Mouse (Mus musculus) MEL (cell line): ENCODE data around the gene Slc39a11. TPM values are rescaled to one million over a fixed set of nuclear protein-coding genes. Genes with fewer than 3 reads are reported as not detected.

Experiments
- DNase-seq: peaks from one replicate; pipeline ENCODE4 v3.0.0; 2011; ENCODE audit warnings: low read depth, low spot score
- H3K27ac ChIP-seq: 2 replicates; pipeline ENCODE4 v1.5.1; 2012; ENCODE audit warnings: low read depth, mild to moderate bottlenecking, control low read depth, low read length, moderate library complexity; ENCODE audit not compliant: control insufficient read depth
- H3K27me3 ChIP-seq, 2 experiments: fragments of 150-350 bp in 1 of 2; sonication (generic) in 1 of 2; 2 replicates each; pipeline ENCODE4 v1.6.1; 2012; ENCODE audit warnings: low read length in 2 of 2, mild to moderate bottlenecking in 2 of 2, improper control_type of control experiment in 1 of 2, moderate library complexity in 1 of 2; ENCODE audit not compliant: insufficient read depth in 2 of 2, control insufficient read depth in 1 of 2
- H3K36me3 ChIP-seq, 2 experiments: 2 replicates each; pipeline ENCODE4 v1.6.1; 2012 to 2014; ENCODE audit warnings: low read length in 2 of 2, improper control_type of control experiment in 1 of 2, inconsistent platforms in 1 of 2, mild to moderate bottlenecking in 1 of 2; ENCODE audit not compliant: insufficient read depth in 2 of 2, control insufficient read depth in 1 of 2
- H3K4me1 ChIP-seq, 2 experiments: fragments of 150-350 bp in 1 of 2; sonication (generic) in 1 of 2; 2 replicates each; pipeline ENCODE4 v1.6.1; 2012; ENCODE audit warnings: low read length in 2 of 2, improper control_type of control experiment in 1 of 2, mild to moderate bottlenecking in 1 of 2; ENCODE audit not compliant: insufficient read depth in 2 of 2, control insufficient read depth in 1 of 2
- H3K4me3 ChIP-seq, 2 experiments: fragments of 150-350 bp in 1 of 2; sonication (generic) in 1 of 2; 2 replicates each; pipeline ENCODE4 v1.5.1; 2012; ENCODE audit warnings: low read depth in 2 of 2, low read length in 2 of 2, mild to moderate bottlenecking in 2 of 2, moderate library complexity in 2 of 2, control low read depth in 1 of 2, improper control_type of control experiment in 1 of 2; ENCODE audit not compliant: control insufficient read depth in 1 of 2, insufficient read depth in 1 of 2
- H3K79me2 ChIP-seq: 2 replicates; pipeline ENCODE4 v1.6.1; 2012; ENCODE audit warnings: mild to moderate bottlenecking, low read length, moderate library complexity; ENCODE audit not compliant: control insufficient read depth, poor library complexity, insufficient read depth
- H3K9ac ChIP-seq: 2 replicates; pipeline ENCODE4 v1.6.1; 2012; ENCODE audit warnings: low read depth, mild to moderate bottlenecking, control low read depth, low read length, moderate library complexity; ENCODE audit not compliant: control insufficient read depth, poor library complexity, severe bottlenecking
- H3K9me3 ChIP-seq: fragments of 150-350 bp; sonication (generic); replicated peaks from 2 replicates; pipeline ENCODE4 v1.6.1; 2012; ENCODE audit warnings: mild to moderate bottlenecking, low read length, improper control_type of control experiment, moderate library complexity; ENCODE audit not compliant: insufficient read depth
- BHLHE40 ChIP-seq: IDR thresholded peaks from 2 replicates; pipeline ENCODE4 v1.6.1; 2012; ENCODE audit warnings: low read depth, mild to moderate bottlenecking, inconsistent platforms, low read length, improper control_type of control experiment, borderline replicate concordance
- CTCF ChIP-seq, 3 experiments: IDR thresholded peaks in 2 of 3; conservative IDR thresholded peaks in 1 of 3; 2 replicates each; pipeline ENCODE4 v1.5.1; 2011 to 2012; ENCODE audit warnings: low read length in 3 of 3, low read depth in 2 of 3, mild to moderate bottlenecking in 2 of 3, improper control_type of control experiment in 1 of 3, inconsistent platforms in 1 of 3, mixed read lengths in 1 of 3, moderate library complexity in 1 of 3; ENCODE audit not compliant: control insufficient read depth in 1 of 3, insufficient read depth in 1 of 3, poor library complexity in 1 of 3, severe bottlenecking in 1 of 3
- ELF1 ChIP-seq: IDR thresholded peaks from 2 replicates; pipeline ENCODE4 v1.6.1; 2014; ENCODE audit warnings: low read depth, mild to moderate bottlenecking, inconsistent platforms, low read length, improper control_type of control experiment, moderate library complexity
- EP300 ChIP-seq, 2 experiments: IDR thresholded peaks; 2 replicates each; pipeline ENCODE4 v1.6.1; 2011; ENCODE audit warnings: improper control_type of control experiment in 2 of 2, low read length in 2 of 2, low read depth in 1 of 2, mild to moderate bottlenecking in 1 of 2
- ETS1 ChIP-seq: IDR thresholded peaks from 2 replicates; pipeline ENCODE4 v1.6.1; 2012; ENCODE audit warnings: low read depth, mild to moderate bottlenecking, inconsistent platforms, low read length, improper control_type of control experiment, moderate library complexity
- GATA1 ChIP-seq: IDR thresholded peaks from 2 replicates; pipeline ENCODE4 v1.6.1; 2011; ENCODE audit warnings: low read depth, low read length, improper control_type of control experiment
- MAX ChIP-seq: IDR thresholded peaks from 2 replicates; pipeline ENCODE4 v1.6.1; 2011; ENCODE audit warnings: low read length, improper control_type of control experiment
- MEF2A ChIP-seq: IDR thresholded peaks from 2 replicates; pipeline ENCODE4 v1.6.1; 2014; ENCODE audit warnings: low read depth, mild to moderate bottlenecking, inconsistent platforms, low read length, improper control_type of control experiment; ENCODE audit not compliant: poor library complexity, insufficient replicate concordance, severe bottlenecking; ENCODE audit errors: extremely low read depth
- MYB ChIP-seq: IDR thresholded peaks from 2 replicates; pipeline ENCODE4 v1.6.1; 2011; ENCODE audit warnings: mild to moderate bottlenecking, low read depth, low read length, improper control_type of control experiment
- NELFE ChIP-seq: IDR thresholded peaks from 2 replicates; pipeline ENCODE4 v1.6.1; 2011; ENCODE audit warnings: low read depth, low read length, improper control_type of control experiment
- POLR2AphosphoS2 ChIP-seq: IDR thresholded peaks from 2 replicates; pipeline ENCODE4 v1.6.1; 2011; ENCODE audit warnings: low read length, improper control_type of control experiment
- RCOR1 ChIP-seq: IDR thresholded peaks from 2 replicates; pipeline ENCODE4 v1.6.1; 2012; ENCODE audit warnings: low read depth, mild to moderate bottlenecking, inconsistent platforms, low read length, improper control_type of control experiment
- TBP ChIP-seq: IDR thresholded peaks from 2 replicates; pipeline ENCODE4 v1.8.0; 2011; ENCODE audit warnings: low read depth, low read length, improper control_type of control experiment
- UBTF ChIP-seq: IDR thresholded peaks from 2 replicates; pipeline ENCODE4 v1.6.1; 2012; ENCODE audit warnings: low read depth, mild to moderate bottlenecking, inconsistent platforms, low read length, improper control_type of control experiment, moderate library complexity, borderline replicate concordance; ENCODE audit not compliant: insufficient read depth
- USF1 ChIP-seq: IDR thresholded peaks from 2 replicates; pipeline ENCODE4 v1.6.1; 2014; ENCODE audit warnings: low read depth, mild to moderate bottlenecking, inconsistent platforms, low read length, improper control_type of control experiment, moderate library complexity
- USF2 ChIP-seq, 2 experiments: IDR thresholded peaks; 2 replicates each; pipeline ENCODE4 v1.6.1; 2011 to 2012; ENCODE audit warnings: improper control_type of control experiment in 2 of 2, low read length in 2 of 2, borderline replicate concordance in 1 of 2, inconsistent platforms in 1 of 2, low read depth in 1 of 2, mild to moderate bottlenecking in 1 of 2; ENCODE audit not compliant: insufficient read depth in 1 of 2
- ZC3H11A ChIP-seq: IDR thresholded peaks from 2 replicates; pipeline ENCODE4 v1.6.1; 2012; ENCODE audit warnings: low read depth, mild to moderate bottlenecking, inconsistent platforms, low read length, improper control_type of control experiment
- ZKSCAN1 ChIP-seq: IDR thresholded peaks from 2 replicates; pipeline ENCODE4 v1.6.1; 2012; ENCODE audit warnings: low read depth, mild to moderate bottlenecking, inconsistent platforms, low read length, improper control_type of control experiment, moderate library complexity
- polyA plus RNA-seq, 2 experiments: library from polyadenylated mRNA; stranded (reverse) in 1 of 2; unstranded in 1 of 2; fragments of >175 nt in 1 of 2; fragments of >200 nt in 1 of 2; gene quantifications; 2 replicates each; pipeline versions ENCODE4 v1.2.1 to v1.2.4; 2012; ENCODE audit warnings: low replicate concordance in 2 of 2, low read depth in 1 of 2; ENCODE audit not compliant: insufficient read length in 2 of 2, insufficient read depth in 1 of 2, missing spikeins in 1 of 2
- total RNA-seq: library from RNA; depleted of rRNA; stranded (reverse); fragments of 300-350 nt; gene quantifications from 2 replicates; pipeline ENCODE4 v1.2.3, GENCODE M21; 2012

Gene Slc39a11
- total and polyA plus RNA-seq, 3 experiments: 34.2 to 45.6 TPM; not detected in 1

- no peak for TF ChIP-seq MYB
- TF ChIP-seq BHLHE40: no peak
- no peak for TF ChIP-seq GATA1
- no peak for TF ChIP-seq EP300 (IDR thresholded peaks at IDR 0.05; ENCODE audit: low read depth in 1 of 2, low read length in 2 of 2)
- TF ChIP-seq POLR2AphosphoS2: no peak
- no peak for TF ChIP-seq RCOR1
- no peak for TF ChIP-seq MAX
- Histone ChIP-seq H3K27ac (no peak overlapping the region), H3K9me3 (no peaks in the 10 kb centered on the region), H3K9ac (no peak overlapping the region), H3K79me2 (no peaks in the 10 kb centered on the region), H3K27me3 (no peaks in the 10 kb centered on the region), H3K4me3 (no peak overlapping the region), H3K36me3 (no peaks in the 10 kb centered on the region), H3K4me1 (no peaks in the 10 kb centered on the region)
- DNase-seq: no peak
Measured at GRCm38 (mm10) chr11:113245666-113246065, 404.2 kb downstream of the Slc39a11 start.

GRCm38 (mm10) chr11:113234432-113234831, 415.4 kb downstream of the Slc39a11 start:
- Histone ChIP-seq H3K79me2 (no peaks in the 10 kb centered on the region), H3K27ac (no peak overlapping the region), H3K27me3 (peaks cover 0 to 3% of the 10 kb centered on the region in 2 experiments; a peak in 1 of 4 replicates), H3K9ac (no peak overlapping the region), H3K4me1 (no peaks in the 10 kb centered on the region), H3K9me3 (no peaks in the 10 kb centered on the region), H3K36me3 (no peaks in the 10 kb centered on the region), H3K4me3 (no peak overlapping the region)
- DNase-seq: no peak
- TF ChIP-seq USF2 (IDR thresholded peaks at IDR 0.05; ENCODE audit: borderline replicate concordance in 1 of 2, insufficient read depth in 1 of 2, low read depth in 1 of 2, low read length in 2 of 2): no peak
- no peak for TF ChIP-seq ETS1
- TF ChIP-seq, all 39 proteins: peak for 0

DNA sequence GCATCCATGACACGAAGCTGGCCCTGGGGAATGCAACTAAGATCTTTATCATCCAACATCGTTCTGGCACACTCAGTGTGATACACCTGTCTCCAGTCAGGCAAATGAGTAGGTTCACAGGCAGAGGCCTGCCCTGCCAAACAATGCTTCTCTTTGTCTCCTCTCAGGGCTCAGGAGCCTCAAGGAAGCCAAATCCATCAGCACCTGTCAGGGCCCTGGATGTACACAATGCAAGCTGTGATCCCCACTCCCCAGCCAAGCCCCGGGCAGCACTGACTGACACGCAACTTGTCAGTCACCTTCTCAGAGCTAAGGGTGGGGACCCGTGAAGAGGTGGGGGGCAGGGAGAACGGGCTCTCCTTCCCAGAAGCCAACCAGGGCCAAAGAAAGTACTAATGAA, 417.8 kb downstream of the Slc39a11 start:
- no peak overlapping the region for H3K27ac ChIP-seq
- H3K9ac ChIP-seq: no peak overlapping the region
- peaks cover 0 to 3% of the 10 kb centered on the region in 2 experiments; a peak in 1 of 4 replicates for H3K27me3 ChIP-seq
- H3K79me2 ChIP-seq: no peaks in the 10 kb centered on the region
- H3K36me3 ChIP-seq: no peaks in the 10 kb centered on the region
- no peaks in the 10 kb centered on the region for H3K4me1 ChIP-seq
- DNase-seq: no peak
- H3K4me3 ChIP-seq: no peak overlapping the region
- no peaks in the 10 kb centered on the region for H3K9me3 ChIP-seq
- TF ChIP-seq ZC3H11A: no peak
- no peak for TF ChIP-seq CTCF (IDR thresholded peaks at IDR 0.05 in 2 of 3, conservative IDR thresholded peaks at IDR 0.05 in 1 of 3; ENCODE audit: control insufficient read depth in 1 of 3, insufficient read depth in 1 of 3, low read depth in 2 of 3, low read length in 3 of 3, poor library complexity in 1 of 3, severe bottlenecking in 1 of 3)
- no peak for TF ChIP-seq UBTF
- TF ChIP-seq NELFE: no peak
- no peak for TF ChIP-seq TBP
- TF ChIP-seq MAX: no peak
- no peak for TF ChIP-seq EP300 (IDR thresholded peaks at IDR 0.05; ENCODE audit: low read depth in 1 of 2, low read length in 2 of 2)
- TF ChIP-seq USF1: no peak
- TF ChIP-seq ZKSCAN1: no peak
- TF ChIP-seq ELF1: no peak
- no peak for TF ChIP-seq MEF2A
